Mouse (Mus musculus) intestine, embryonic 15.5 days (tissue): ENCODE data around the gene Slco4a1. TPM values are rescaled to one million over a fixed set of nuclear protein-coding genes. Genes with fewer than 3 reads are reported as not detected.

ENCODE experiments used
- ATAC-seq: fragments of 200-750 bp; cut with Nextera tagmentation; 2 replicates; pipeline ENCODE4 v1.8.0; 2017; ENCODE audit warnings: moderate TSS enrichment, moderate library complexity
- H3K27ac ChIP-seq: fragments of 300-500 bp; sonication (generic); 2 replicates; pipeline ENCODE4 v1.5.1; 2015; ENCODE audit warnings: mild to moderate bottlenecking, inconsistent platforms
- H3K27me3 ChIP-seq: fragments of 300-500 bp; sonication (generic); replicated peaks from 2 replicates; pipeline ENCODE4 v1.6.1; 2015; ENCODE audit warnings: inconsistent platforms
- H3K36me3 ChIP-seq: fragments of 300-500 bp; sonication (generic); 2 replicates; pipeline ENCODE4 v1.6.1; 2015; ENCODE audit warnings: inconsistent platforms
- H3K4me1 ChIP-seq: fragments of 300-500 bp; sonication (generic); replicated peaks from 2 replicates; pipeline ENCODE4 v1.6.1; 2015; ENCODE audit warnings: inconsistent platforms
- H3K4me2 ChIP-seq: fragments of 300-500 bp; sonication (generic); replicated peaks from 2 replicates; pipeline ENCODE4 v1.6.1; 2015; ENCODE audit warnings: mild to moderate bottlenecking, inconsistent platforms
- H3K4me3 ChIP-seq: fragments of 300-500 bp; sonication (generic); replicated peaks from 2 replicates; pipeline ENCODE4 v1.5.1; 2015; ENCODE audit warnings: inconsistent platforms
- H3K9ac ChIP-seq: fragments of 300-500 bp; sonication (generic); 2 replicates; pipeline ENCODE4 v1.6.1; 2015; ENCODE audit warnings: inconsistent platforms
- H3K9me3 ChIP-seq: fragments of 300-500 bp; sonication (generic); 2 replicates; pipeline ENCODE4 v1.6.1; 2016; ENCODE audit warnings: inconsistent platforms
- WGBS: fragments of 180-500 bp; shearing (Covaris S2); methylation state at CpG from one replicate; pipeline ENCODE4 v1.1.7; 2015; 5-methylcytosine and 5-hydroxymethylcytosine counted together
- polyA plus RNA-seq: library from polyadenylated mRNA; unstranded; fragments of >200 nt; fragmentation: Nextera tagmentation; extraction: Ambion mirVana; gene quantifications from 2 replicates; pipeline ENCODE4 v1.2.1, GENCODE M21; 2015

Slco4a1 gene
- polyA plus RNA-seq, 1 experiment from 2014 or later: 2.3 TPM

DNA sequence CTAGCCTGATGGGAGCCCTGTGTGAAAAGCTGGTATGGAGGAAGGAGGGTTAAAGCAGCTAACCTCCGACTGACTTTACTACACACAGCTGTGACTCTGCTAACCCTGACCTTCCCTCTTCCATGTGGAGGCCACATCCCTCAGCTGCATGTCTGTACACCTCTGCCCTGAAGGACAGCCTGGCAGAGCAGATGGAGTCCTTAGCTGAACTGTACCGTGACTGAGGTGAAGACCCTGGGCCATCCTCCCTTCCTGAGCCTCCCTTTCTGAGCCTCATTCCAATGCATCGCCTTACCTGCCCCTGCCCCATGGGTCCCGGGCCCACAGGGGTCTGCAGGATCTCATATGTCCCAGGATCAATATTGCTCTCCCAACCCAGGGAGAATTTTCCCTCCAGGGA lies 28.8 kb downstream of the Slco4a1 start:
- WGBS: 57% methylated on average over 4 of the region's 4 CpGs

DNA sequence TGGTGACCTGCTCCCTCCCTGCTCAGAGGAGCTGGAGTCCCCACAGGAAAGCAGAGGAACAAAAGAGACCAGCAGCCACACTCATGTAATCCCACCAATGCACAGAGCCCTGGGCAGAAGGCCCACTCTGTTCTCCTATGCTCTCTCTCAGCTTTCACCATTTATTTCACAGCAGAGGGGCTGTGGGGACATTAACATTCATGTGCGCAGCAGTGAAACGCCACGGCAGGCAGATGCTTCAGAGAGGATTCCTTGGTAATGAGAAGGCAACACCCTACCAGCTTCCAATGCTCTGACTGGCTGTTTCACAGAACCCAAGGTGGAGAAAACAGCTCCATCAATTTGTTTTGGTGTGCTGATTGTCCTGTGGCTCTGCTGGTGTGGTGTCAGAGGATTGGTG lies 29.3 kb downstream of the Slco4a1 start:
- Histone ChIP-seq H3K9ac (no peak overlapping the region), H3K36me3 (no peaks in the 10 kb centered on the region), H3K9me3 (no peaks in the 10 kb centered on the region), H3K4me2 (no peak overlapping the region), H3K27me3 (peaks cover 10% of the 10 kb centered on the region), H3K4me1 (peaks cover 4% of the 10 kb centered on the region; the same call in 1 of the 2 replicates), H3K4me3 (no peak overlapping the region), H3K27ac (no peak overlapping the region)
- 66% methylated on average over 3 of the region's 3 CpGs for WGBS
- no peak for ATAC-seq

More for the DNA sequence above, 28.8 kb downstream of the Slco4a1 start:
- no peak overlapping the region for H3K4me3 ChIP-seq
- H3K36me3 ChIP-seq: no peaks in the 10 kb centered on the region
- peaks cover 10% of the 10 kb centered on the region for H3K27me3 ChIP-seq
- H3K4me1 ChIP-seq: peaks cover 4% of the 10 kb centered on the region; the same call in 1 of the 2 replicates
- H3K27ac ChIP-seq: no peak overlapping the region
- H3K9ac ChIP-seq: no peak overlapping the region
- no peak overlapping the region for H3K4me2 ChIP-seq
- no peak for ATAC-seq
- no peaks in the 10 kb centered on the region for H3K9me3 ChIP-seq

DNA sequence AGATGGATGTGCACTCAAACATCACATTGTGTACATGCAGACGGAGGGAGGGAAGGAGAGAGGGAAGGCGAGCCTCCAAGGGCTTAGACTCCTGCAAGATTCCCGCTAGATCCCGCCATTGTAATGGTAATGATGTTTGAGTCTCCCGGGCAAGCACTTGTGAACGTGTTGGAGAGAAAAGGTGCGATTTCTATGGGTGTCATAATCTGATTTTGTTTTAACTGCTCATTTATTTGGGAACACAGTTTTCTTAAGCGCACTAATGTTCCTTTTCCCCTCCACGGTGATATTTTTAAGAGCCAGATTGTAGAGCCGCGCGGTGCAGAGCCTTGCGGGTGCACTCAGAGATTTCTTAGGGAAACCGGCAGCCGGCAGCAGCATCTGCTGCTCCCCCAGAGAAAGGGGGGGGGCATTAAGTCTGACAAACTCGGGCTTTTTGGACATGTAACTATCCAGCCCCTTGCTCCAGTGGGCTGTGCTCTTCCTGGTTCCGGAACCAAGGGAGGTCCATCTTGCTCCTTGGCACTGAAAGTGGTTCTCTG lies 32.2 kb downstream of the Slco4a1 start:
- Histone ChIP-seq H3K9me3 (no peaks in the 10 kb centered on the region), H3K9ac (no peak overlapping the region), H3K36me3 (no peaks in the 10 kb centered on the region), H3K4me3 (no peak overlapping the region), H3K27ac (no peak overlapping the region), H3K4me1 (no peaks in the 10 kb centered on the region), H3K4me2 (no peak overlapping the region), H3K27me3 (peaks cover 10% of the 10 kb centered on the region)
- ATAC-seq: no peak
- 27% methylated on average over 17 of the region's 17 CpGs for WGBS

GRCm38 (mm10) chr2:180495906-180496305 lies 39.9 kb downstream of the Slco4a1 start:
- no peak overlapping the region for H3K27ac ChIP-seq
- H3K4me2 ChIP-seq: no peak overlapping the region
- no peak for ATAC-seq
- no peaks in the 10 kb centered on the region for H3K9me3 ChIP-seq
- H3K36me3 ChIP-seq: no peaks in the 10 kb centered on the region
- H3K4me1 ChIP-seq: peaks cover 18% of the 10 kb centered on the region
- WGBS: 61% methylated on average over 8 of the region's 8 CpGs
- H3K4me3 ChIP-seq: no peak overlapping the region
- peaks cover 25% of the 10 kb centered on the region for H3K27me3 ChIP-seq
- H3K9ac ChIP-seq: no peak overlapping the region

DNA sequence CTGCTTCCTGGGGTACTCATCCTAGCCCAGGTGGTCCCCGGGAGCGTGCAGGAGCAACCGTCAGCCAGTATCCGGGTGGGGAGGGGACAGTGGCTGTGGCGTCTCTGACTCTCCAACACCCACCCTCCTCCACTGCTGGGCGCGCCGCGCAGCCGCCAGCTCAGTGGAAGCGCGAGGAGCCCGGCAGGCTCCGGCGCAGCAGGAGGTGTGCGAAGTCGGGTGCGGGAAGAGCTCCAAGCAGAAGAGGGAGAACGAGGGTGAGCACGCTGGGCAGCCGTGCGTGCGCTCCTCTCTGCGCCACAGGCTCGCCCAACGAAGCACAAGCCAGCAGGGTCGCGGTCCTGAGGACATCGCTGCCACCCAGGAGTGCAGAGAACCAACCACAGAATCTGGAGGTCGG lies 43.7 kb downstream of the Slco4a1 start, which contains the start of gene Ntsr1:
TSS of gene Ntsr1 (plus strand) at position 236 of the 400 bp plus-strand sequence.
- Histone ChIP-seq H3K4me2 (peak within 1 kb of the TSS; percentile 61), H3K9ac (peak within 1 kb of the TSS; percentile 45), H3K4me1 (peaks cover 33% of the 10 kb centered on the region), H3K27me3 (peaks cover 35% of the 10 kb centered on the region), H3K9me3 (no peaks in the 10 kb centered on the region), H3K4me3 (peak within 1 kb of the TSS; percentile 35), H3K36me3 (no peaks in the 10 kb centered on the region), H3K27ac (peak within 1 kb of the TSS; percentile 82)
- peak; percentile 44; the same call in 1 of the 2 replicates for ATAC-seq
- under 1% methylated on average over 30 of the region's 30 CpGs for WGBS

DNA sequence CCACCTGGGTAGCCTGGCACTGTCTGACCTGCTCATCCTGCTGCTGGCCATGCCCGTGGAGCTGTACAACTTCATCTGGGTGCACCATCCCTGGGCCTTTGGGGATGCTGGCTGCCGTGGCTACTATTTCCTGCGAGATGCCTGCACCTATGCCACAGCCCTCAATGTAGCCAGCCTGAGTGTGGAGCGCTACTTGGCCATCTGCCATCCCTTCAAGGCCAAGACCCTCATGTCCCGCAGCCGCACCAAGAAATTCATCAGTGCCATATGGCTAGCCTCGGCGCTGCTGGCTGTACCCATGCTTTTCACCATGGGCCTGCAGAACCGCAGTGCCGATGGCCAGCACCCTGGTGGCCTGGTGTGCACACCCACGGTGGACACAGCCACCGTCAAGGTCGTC lies 44.7 kb downstream of the Slco4a1 start:
- Histone ChIP-seq H3K36me3 (no peaks in the 10 kb centered on the region), H3K4me3 (peak overlapping the region; percentile 35), H3K4me1 (peaks cover 33% of the 10 kb centered on the region), H3K9ac (0 out of 2 replicates have a peak overlapping the region, but pooled peaks have one; percentile 8), H3K27me3 (peaks cover 35% of the 10 kb centered on the region), H3K9me3 (no peaks in the 10 kb centered on the region), H3K4me2 (peak overlapping the region; percentile 61), H3K27ac (peak overlapping the region; percentile 82)
- 0 out of 2 replicates have a peak, but pooled peaks have one; percentile 10 for ATAC-seq
- 29% methylated on average over 13 of the region's 13 CpGs for WGBS

GRCm38 (mm10) chr2:180501217-180501967 lies 45.3 kb downstream of the Slco4a1 start:
- Histone ChIP-seq H3K4me2 (peak overlapping the region; percentile 61), H3K9me3 (no peaks in the 10 kb centered on the region), H3K4me3 (peak overlapping the region; percentile 35), H3K4me1 (peaks cover 33% of the 10 kb centered on the region), H3K36me3 (no peaks in the 10 kb centered on the region), H3K9ac (no peak overlapping the region), H3K27me3 (peaks cover 35% of the 10 kb centered on the region), H3K27ac (peak overlapping the region; percentile 82)
- WGBS: 26% methylated on average over 9 of the region's 9 CpGs
- ATAC-seq: peak; percentile 83

DNA sequence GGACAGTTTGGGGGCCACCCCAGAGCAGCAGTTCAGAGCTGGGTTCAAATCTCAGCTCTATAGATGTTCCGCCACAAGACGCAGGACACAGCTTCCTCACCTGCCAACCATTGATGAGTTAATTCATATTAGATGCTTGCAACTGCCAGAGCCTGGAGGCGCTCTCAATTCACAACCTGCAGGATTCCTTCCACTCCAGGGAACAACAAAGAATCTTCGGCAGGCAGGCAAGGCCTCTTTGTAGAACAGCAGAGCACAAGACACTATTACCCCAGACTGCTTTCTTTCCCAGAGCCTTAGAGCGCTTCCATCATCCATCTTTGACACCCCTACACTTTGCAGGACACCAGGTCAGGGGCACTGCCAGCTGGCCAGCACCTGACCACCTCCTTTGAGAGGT lies 50.2 kb downstream of the Slco4a1 start:
- 74% methylated on average over 5 of the region's 5 CpGs for WGBS
- Histone ChIP-seq H3K4me1 (peaks cover 21% of the 10 kb centered on the region), H3K4me2 (no peak overlapping the region), H3K4me3 (no peak overlapping the region), H3K27me3 (peaks cover 7% of the 10 kb centered on the region), H3K36me3 (no peaks in the 10 kb centered on the region), H3K9me3 (no peaks in the 10 kb centered on the region), H3K27ac (peak overlapping the region; percentile 2; the same call in 1 of the 2 replicates), H3K9ac (no peak overlapping the region)
- no peak for ATAC-seq

GRCm38 (mm10) chr2:180508455-180509115 lies 52.5 kb downstream of the Slco4a1 start:
- Histone ChIP-seq H3K9me3 (no peaks in the 10 kb centered on the region), H3K27ac (no peak overlapping the region), H3K36me3 (no peaks in the 10 kb centered on the region), H3K9ac (no peak overlapping the region), H3K4me3 (no peak overlapping the region), H3K27me3 (no peaks in the 10 kb centered on the region), H3K4me2 (no peak overlapping the region), H3K4me1 (peaks cover 27% of the 10 kb centered on the region)
- 57% methylated on average over 14 of the region's 14 CpGs for WGBS
- no peak for ATAC-seq

GRCm38 (mm10) chr2:180510867-180511266 lies 54.8 kb downstream of the Slco4a1 start:
- Histone ChIP-seq H3K27ac (peak overlapping the region; percentile 42; the same call in 1 of the 2 replicates), H3K9me3 (no peaks in the 10 kb centered on the region), H3K27me3 (no peaks in the 10 kb centered on the region), H3K4me2 (no peak overlapping the region), H3K9ac (no peak overlapping the region), H3K4me3 (no peak overlapping the region), H3K4me1 (peaks cover 36% of the 10 kb centered on the region), H3K36me3 (no peaks in the 10 kb centered on the region)
- ATAC-seq: no peak
- 42% methylated on average over 5 of the region's 5 CpGs for WGBS

DNA sequence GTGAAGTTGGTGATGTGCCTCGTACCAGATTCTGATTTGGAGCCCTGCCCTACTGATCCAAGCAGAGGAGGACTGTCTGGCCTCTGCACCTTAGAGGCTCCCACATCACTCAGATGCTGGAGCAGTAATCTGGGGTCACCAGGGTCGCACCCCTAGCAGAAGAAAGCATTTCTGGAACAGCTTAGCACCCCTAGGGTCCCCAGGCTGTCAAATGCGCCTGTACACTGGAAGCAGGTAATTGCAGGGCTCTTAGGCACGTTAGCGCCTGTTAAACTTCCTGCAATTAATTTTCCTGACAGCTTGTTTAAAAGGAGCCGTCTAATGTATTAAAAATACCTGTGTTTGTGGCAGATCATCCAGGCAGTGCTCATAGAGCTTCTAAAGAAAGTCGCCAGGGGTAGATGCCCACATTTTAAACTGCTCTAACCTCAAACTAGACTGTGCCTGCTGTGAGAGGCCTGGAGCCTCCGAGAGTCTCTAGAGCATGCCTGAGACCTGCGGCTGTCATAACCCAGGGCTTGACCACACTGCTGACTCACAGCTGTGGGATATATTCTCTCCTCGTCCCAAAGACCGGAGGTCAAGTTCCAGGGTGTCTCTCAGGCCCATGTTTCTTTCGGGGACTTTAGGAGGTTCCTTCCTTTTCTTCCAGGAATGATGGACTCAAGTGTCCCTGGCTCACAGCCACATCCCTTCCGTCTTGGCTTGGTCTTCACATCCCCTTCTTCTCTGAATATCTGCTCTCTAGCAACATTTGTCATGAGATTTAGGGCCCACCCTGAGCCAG lies 56.0 kb downstream of the Slco4a1 start:
- no peaks in the 10 kb centered on the region for H3K36me3 ChIP-seq
- H3K4me2 ChIP-seq: no peak overlapping the region
- peak; percentile 42 for ATAC-seq
- peak overlapping the region; percentile 63; the same call in 1 of the 2 replicates for H3K27ac ChIP-seq
- no peaks in the 10 kb centered on the region for H3K9me3 ChIP-seq
- no peak overlapping the region for H3K9ac ChIP-seq
- WGBS: 30% methylated on average over 13 of the region's 13 CpGs
- no peaks in the 10 kb centered on the region for H3K27me3 ChIP-seq
- peaks cover 33% of the 10 kb centered on the region for H3K4me1 ChIP-seq
- H3K4me3 ChIP-seq: no peak overlapping the region

GRCm38 (mm10) chr2:180513019-180513418 lies 57.0 kb downstream of the Slco4a1 start:
- no peak overlapping the region for H3K4me2 ChIP-seq
- no peak overlapping the region for H3K4me3 ChIP-seq
- 30% methylated on average over 3 of the region's 3 CpGs for WGBS
- H3K9ac ChIP-seq: no peak overlapping the region
- H3K27me3 ChIP-seq: no peaks in the 10 kb centered on the region
- ATAC-seq: no peak
- no peaks in the 10 kb centered on the region for H3K9me3 ChIP-seq
- H3K27ac ChIP-seq: peak overlapping the region; percentile 51
- peaks cover 31% of the 10 kb centered on the region for H3K4me1 ChIP-seq
- no peaks in the 10 kb centered on the region for H3K36me3 ChIP-seq
